Mouse (Mus musculus) heart, adult 2 months (tissue): ENCODE data around the gene Tmem53. TPM values are rescaled to one million over a fixed set of nuclear protein-coding genes. Genes with fewer than 3 reads are reported as not detected.

Experiments used
- DNase-seq, 2 experiments: peaks; one replicate each; pipeline ENCODE4 v3.0.0; 2021
- H3K27ac ChIP-seq: fragments of 200-600 bp; 2 replicates; pipeline ENCODE4 v1.8.1; 2022
- H3K27me3 ChIP-seq: fragments of 200-500 bp; 2 replicates; pipeline ENCODE4 v1.6.1; 2012; ENCODE audit warnings: mild to moderate bottlenecking, low read length, inconsistent platforms, mixed read lengths; ENCODE audit not compliant: control insufficient read depth, insufficient read depth
- H3K36me3 ChIP-seq: fragments of 200-500 bp; 2 replicates; pipeline ENCODE4 v1.6.1; 2012; ENCODE audit warnings: low read length, inconsistent platforms; ENCODE audit not compliant: control insufficient read depth, insufficient read depth
- H3K4me1 ChIP-seq: fragments of 200-500 bp; 2 replicates; pipeline ENCODE4 v1.6.1; 2011; ENCODE audit warnings: low read length; ENCODE audit not compliant: control insufficient read depth, insufficient read depth
- H3K4me3 ChIP-seq: fragments of 200-600 bp; 2 replicates; pipeline ENCODE4 v1.8.1; 2022
- H3K79me2 ChIP-seq: fragments of 200-500 bp; replicated peaks from 2 replicates; pipeline ENCODE4 v1.6.1; 2012; ENCODE audit warnings: mild to moderate bottlenecking, inconsistent platforms, low read length, moderate library complexity, mixed read lengths; ENCODE audit not compliant: control insufficient read depth, insufficient read depth
- H3K9ac ChIP-seq: fragments of 200-500 bp; 2 replicates; pipeline ENCODE4 v1.6.1; 2012; ENCODE audit warnings: low read depth, mild to moderate bottlenecking, control low read depth, inconsistent platforms, low read length, mixed read lengths
- CTCF ChIP-seq: fragments of 200-600 bp; IDR thresholded peaks from 2 replicates; pipeline ENCODE4 v1.8.1; 2022; ENCODE audit warnings: antibody characterized with exemption, mild to moderate bottlenecking, moderate library complexity
- EP300 ChIP-seq: fragments of 200-500 bp; IDR thresholded peaks from 2 replicates; pipeline ENCODE4 v1.6.1; 2011; ENCODE audit warnings: low read depth, low read length, control low read depth; ENCODE audit not compliant: insufficient read depth
- POLR2A ChIP-seq: fragments of 200-500 bp; IDR thresholded peaks from 2 replicates; pipeline ENCODE4 v1.6.1; 2011; ENCODE audit warnings: mild to moderate bottlenecking, low read depth, low read length, control low read depth; ENCODE audit not compliant: insufficient read depth
- WGBS: fragments of 180-500 bp; shearing (Covaris S2); methylation state at CpG from one replicate; pipeline ENCODE4 v1.1.7; 2018; 5-methylcytosine and 5-hydroxymethylcytosine counted together
- intact Hi-C: fragments of 180-260 bp; cut with DNase I; formaldehyde crosslinking; loops from one replicate; pipeline ENCODE4 v1.15.1; 2025
- polyA plus RNA-seq: library from polyadenylated mRNA; depleted of rRNA; stranded (reverse); fragments of >200 nt; gene quantifications from 2 replicates; pipeline ENCODE4 v1.2.3, GENCODE M21; 2012
- total RNA-seq, 2 experiments: library from RNA; stranded (reverse); gene quantifications; 2 replicates each; pipeline ENCODE4 v1.2.3; 2021

The Tmem53 gene
- total and polyA plus RNA-seq, 3 experiments: 25.0 to 62.3 (median 30.6) TPM

DNA sequence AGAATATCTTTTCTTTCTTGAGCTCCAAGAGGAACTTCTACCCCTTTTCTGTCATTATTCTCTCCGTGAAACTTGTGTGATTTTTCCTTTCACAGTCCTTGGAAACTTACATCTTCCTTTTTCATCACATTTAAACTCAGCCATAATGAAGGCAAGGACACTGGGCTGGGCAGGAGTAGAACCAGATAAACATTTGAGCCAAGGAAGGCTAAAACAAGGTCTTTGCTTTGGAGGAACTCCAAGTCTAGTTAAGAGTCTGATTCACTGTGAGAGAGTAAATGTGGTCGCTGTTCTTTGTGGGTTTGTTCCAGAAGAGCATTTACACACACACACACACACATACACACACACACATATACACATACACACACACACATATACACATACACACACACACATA lies 39.9 kb downstream of the Tmem53 start:
- no peak for TF ChIP-seq POLR2A
- Histone ChIP-seq H3K36me3 (0 out of 2 replicates have a peak, but pooled peaks cover 2% of the 10 kb centered on the region), H3K27me3 (no peaks in the 10 kb centered on the region), H3K9ac (no peak overlapping the region), H3K79me2 (no peaks in the 10 kb centered on the region), H3K4me1 (no peaks in the 10 kb centered on the region; the same call in 1 of the 2 replicates), H3K27ac (no peak overlapping the region), H3K4me3 (no peak overlapping the region)
- WGBS: 59% methylated on average over 2 of the region's 2 CpGs
- no peak for DNase-seq
- intact Hi-C loops: no loop called here

DNA sequence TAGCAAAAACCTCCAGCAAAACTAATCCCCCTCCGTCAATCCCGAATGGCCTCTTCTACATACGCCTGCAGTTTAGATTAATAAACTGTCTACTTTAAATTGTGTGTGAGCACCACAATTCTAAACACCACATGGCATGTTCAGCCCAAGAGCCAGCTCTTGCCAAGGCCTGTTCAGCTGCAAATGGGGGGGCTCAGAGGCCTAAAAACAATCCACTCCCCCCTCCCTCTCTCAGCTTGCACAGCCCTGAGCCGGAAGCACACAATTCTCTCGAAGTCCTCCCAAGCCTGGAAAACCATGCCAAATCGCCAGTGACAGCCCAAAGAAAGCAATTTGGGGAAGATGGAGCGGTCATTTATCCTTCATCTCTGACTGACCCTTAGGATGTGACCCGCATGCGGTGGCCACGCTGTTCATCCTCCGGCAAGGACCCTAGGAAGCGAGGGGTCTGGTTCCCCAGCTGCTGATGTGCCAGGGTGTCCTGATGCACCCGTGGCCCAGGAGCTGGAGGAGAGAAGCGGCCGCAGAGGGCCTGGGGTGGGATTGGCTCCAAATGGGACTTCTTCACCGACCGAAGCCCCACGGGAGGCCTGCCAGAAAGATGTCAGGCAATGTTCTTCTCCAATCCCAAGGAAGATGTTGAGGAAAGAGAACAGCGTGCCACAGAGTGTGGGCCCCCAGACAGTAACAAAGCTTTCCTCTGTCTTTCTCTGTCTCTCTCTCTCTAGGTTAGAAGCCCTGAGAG lies 45.3 kb downstream of the Tmem53 start:
- intact Hi-C loops: no loop called here
- WGBS: 84% methylated on average over 19 of the region's 19 CpGs

DNA sequence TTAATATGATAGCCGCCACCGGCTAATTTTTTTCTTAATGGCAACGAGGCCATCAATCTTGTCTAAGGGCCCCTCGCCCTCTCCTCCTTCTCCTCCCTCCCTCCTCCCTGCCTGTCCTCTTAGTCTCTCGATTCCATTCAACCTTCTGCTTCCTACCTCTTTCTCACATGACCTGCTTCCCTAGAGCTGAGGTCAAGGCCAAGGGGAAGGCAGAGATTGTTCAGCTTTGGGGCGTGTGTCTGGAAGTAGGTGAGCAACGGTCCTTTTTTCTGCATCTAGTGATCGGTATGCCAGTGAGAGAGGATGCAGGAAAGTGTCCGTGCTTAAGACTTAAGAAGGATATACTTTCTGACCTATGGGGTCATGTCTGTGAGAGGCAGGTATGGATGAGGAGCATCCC lies 46.1 kb downstream of the Tmem53 start:
- DNase-seq: no peak
- 83% methylated on average over 9 of the region's 9 CpGs for WGBS
- Histone ChIP-seq H3K4me1 (no peaks in the 10 kb centered on the region), H3K27me3 (no peaks in the 10 kb centered on the region), H3K4me3 (no peak overlapping the region), H3K9ac (no peak overlapping the region), H3K36me3 (no peaks in the 10 kb centered on the region), H3K79me2 (no peaks in the 10 kb centered on the region), H3K27ac (no peak overlapping the region)
- intact Hi-C loops: no loop called here
- no peak for TF ChIP-seq POLR2A
- TF ChIP-seq CTCF: no peak

More for the DNA sequence above, 45.3 kb downstream of the Tmem53 start:
- H3K9ac ChIP-seq: no peak overlapping the region
- no peak overlapping the region for H3K4me3 ChIP-seq
- no peaks in the 10 kb centered on the region for H3K27me3 ChIP-seq
- H3K36me3 ChIP-seq: no peaks in the 10 kb centered on the region
- no peaks in the 10 kb centered on the region for H3K4me1 ChIP-seq
- DNase-seq: no peak
- H3K27ac ChIP-seq: no peak overlapping the region
- no peaks in the 10 kb centered on the region for H3K79me2 ChIP-seq
- TF ChIP-seq POLR2A (no peak), EP300 (no peak), CTCF (no peak)

GRCm38 (mm10) chr4:117299921-117300320 lies 48.2 kb downstream of the Tmem53 start:
- Histone ChIP-seq H3K27ac (no peak overlapping the region), H3K4me3 (no peak overlapping the region), H3K79me2 (no peaks in the 10 kb centered on the region), H3K9ac (no peak overlapping the region), H3K4me1 (no peaks in the 10 kb centered on the region), H3K27me3 (no peaks in the 10 kb centered on the region), H3K36me3 (no peaks in the 10 kb centered on the region)
- TF ChIP-seq CTCF (no peak), POLR2A (no peak), EP300 (no peak)
- intact Hi-C loops: no loop called here
- no peak for DNase-seq
- WGBS: 91% methylated on average over 10 of the region's 10 CpGs

DNA sequence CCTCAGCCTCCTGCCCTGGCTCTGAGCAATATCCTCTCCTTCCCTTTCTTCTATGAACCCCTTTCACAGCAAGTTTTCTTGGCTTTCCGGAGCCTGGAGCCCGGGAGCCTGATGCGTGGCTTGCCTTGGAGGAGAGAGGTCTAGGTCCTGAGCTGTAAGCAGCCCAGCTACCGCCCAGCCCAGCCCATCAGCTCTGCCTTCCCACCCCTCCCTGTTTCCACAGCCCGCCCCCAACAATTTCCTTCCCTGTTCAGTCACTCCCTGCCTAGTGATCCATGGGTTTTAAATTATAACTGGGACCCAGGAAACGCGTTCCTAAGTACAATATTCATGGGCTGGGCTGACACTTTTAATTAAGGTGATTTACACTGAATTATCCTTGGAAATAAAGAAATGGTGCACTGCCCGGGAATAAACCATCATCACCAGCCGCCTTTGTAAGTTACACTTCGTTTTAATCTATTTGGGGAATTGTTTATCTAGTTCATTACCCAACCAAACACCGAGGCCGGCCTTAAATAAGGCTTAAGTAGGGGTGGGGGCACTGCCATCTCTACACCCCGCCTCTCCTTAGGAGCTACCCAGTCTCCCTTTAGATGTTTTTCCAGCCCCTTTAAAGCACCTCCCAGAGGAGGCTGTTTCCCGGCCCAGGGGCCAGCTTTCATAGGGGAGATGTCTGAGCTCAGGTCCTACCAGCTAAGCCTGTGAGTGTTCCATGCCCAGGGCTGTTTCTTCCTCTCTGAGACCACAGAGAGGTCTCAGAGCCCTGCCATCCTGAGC lies 50.5 kb downstream of the Tmem53 start:
- H3K36me3 ChIP-seq: no peaks in the 10 kb centered on the region
- TF ChIP-seq CTCF (no peak), EP300 (no peak), POLR2A (no peak)
- whole genome bisulfite sequencing: 42% methylated on average over 14 of the region's 14 CpGs
- H3K79me2 ChIP-seq: no peaks in the 10 kb centered on the region
- intact Hi-C loops: no loop called here
- H3K9ac ChIP-seq: no peak overlapping the region
- no peak for DNase-seq
- no peaks in the 10 kb centered on the region for H3K4me1 ChIP-seq
- no peak overlapping the region for H3K27ac ChIP-seq
- no peak overlapping the region for H3K4me3 ChIP-seq
- H3K27me3 ChIP-seq: no peaks in the 10 kb centered on the region
